Mouse (Mus musculus) thymus, postnatal 0 days (tissue): ENCODE measurements around the gene Sema3d. TPM values are rescaled to one million over a fixed set of nuclear protein-coding genes. Genes with fewer than 3 reads are reported as not detected.

Experiments used
- DNase-seq: peaks from one replicate; pipeline ENCODE4 v3.0.0-alpha.2; 2015; ENCODE audit warnings: low spot score
- polyA plus RNA-seq: library from polyadenylated mRNA; unstranded; fragments of >200 nt; fragmentation: Nextera tagmentation; extraction: Ambion mirVana; gene quantifications from 2 replicates; pipeline ENCODE4 v1.2.1, GENCODE M21; 2015

Sema3d gene
- polyA plus RNA-seq, 1 experiment from 2014 or later: 1.0 TPM

DNA sequence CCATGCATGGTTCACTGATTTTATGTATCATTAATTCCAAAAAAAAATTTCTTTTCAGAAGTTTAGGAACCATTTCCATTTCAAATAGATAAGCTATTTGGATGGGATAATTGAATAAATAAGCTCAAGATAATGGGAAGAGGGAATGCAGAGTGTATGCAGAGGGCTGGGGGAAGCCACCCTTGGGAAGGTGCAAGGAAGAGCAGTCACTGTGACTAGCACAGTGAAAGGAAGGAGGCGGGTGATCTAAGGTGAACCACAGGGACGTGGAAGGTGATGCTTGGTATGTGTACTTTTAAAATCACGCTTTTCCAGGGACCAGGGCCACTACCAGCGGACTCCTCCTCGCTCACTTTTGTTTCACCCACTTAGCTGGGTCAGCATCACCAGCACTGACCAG lies 115.9 kb downstream of the Sema3d start:
- no peak for DNase-seq

DNA sequence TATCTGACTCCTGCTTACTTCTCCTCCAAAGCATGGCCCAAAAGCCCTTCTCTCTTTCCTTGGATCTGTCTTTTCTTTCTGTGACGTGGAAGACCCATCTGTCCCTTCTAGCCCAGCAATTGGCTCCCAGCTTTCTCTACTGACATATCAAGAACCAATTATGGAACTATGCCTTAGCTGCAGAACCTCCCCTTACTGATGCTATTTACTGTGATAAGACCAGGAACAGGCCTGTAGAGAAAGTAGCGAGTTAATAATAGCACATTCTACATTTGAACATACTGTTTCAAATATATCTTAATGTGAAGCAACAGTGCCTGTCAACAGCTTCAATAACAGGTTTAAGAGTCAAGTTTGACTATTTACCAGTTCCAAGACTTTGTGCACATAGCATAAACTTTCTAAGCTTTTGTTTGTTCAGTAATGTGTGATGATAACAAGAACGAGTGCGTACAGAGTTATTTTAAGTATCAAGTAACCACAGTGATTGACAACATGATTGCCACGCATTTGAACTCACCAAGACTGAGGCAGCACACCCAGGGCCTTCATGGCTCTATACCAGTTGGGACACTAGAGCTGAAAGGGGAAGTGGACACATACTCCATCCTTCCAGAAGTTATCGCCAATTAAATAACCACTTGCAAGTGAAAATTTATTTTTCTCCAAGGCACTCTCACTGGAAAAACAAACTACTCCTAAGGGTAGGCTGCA lies 116.8 kb downstream of the Sema3d start:
- DNase-seq: no peak

DNA sequence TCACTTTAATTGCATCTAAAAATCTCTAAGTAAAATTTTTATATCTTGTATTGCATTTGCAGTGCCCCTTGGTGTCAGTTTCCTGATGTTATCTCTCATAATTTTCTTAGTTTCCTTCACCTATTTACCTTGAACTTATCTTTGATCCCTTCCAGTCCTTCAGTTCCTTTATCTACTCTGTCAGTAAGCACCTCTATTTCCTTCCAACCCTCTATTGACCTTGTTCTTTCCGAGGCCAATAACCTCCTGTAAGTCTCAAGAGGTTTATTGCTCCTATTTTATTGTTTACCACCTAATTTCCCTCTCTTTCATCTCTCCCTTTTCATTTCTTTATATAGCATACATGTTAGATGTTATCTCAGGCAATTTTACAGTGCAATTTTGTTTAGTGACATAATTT lies 129.3 kb downstream of the Sema3d start:
- DNase-seq: no peak

DNA sequence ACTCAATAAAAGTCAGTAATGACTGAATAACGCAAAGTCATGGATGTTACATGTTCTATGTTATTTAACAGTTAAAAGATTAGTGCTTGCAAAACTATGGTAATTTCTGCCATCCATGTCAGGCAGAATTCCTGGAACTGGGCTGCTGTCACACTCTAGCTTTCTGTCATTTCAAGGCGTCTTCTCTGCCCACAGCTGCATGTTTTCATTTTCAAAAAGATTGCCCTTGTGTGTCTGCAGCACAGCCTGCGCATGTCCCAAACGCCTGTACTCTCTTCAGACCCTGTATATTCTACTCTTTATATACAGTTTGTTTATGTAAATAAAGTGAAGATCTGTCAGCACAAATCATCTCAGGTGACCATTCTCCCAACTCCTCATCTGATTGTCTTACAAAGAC lies 132.1 kb downstream of the Sema3d start:
- DNase-seq: no peak

DNA sequence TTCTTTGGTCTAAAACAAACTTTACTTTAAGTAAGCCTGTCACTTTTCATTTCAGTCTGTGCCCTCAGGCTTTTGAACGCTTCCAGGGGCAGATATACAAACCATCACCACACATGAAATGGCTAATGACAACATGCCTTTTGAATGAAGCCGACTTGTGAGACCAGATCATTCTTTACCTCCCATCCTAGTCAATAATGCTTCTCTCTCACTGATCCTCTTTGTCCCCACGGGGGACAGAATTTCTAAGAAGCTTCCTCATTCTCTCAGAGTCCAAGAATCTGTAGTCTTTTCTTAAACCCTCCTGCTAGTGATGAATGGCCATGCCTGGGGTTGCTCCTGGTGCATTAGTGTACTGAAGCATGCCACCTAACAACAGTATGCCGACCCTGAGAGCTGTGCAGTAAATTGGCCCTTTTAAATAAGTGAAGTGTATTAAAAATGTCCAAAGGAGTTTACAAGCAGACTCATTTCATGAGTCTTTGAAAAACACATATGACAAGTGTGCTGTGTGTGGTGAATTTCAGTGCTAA lies 142.1 kb downstream of the Sema3d start:
- DNase-seq: no peak

DNA sequence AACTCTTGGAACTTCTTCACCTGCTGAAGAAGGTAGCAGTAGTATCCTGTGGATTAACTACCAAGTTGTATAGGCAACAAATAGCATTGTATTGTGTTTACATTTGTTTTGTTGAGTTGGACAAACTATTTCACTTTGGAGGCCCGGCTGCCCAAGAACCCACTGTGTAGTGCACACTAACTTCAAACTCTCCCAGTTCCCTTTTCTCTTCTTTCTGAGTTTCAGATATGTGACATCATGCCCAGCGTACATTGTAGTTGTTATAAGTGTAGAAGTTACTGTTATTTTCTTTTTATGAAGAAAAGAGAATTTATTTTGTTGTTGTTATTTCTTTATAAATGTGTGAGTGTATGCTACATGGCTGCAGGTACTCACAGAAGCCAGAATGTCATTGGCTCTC lies 145.4 kb downstream of the Sema3d start:
- no peak for DNase-seq

DNA sequence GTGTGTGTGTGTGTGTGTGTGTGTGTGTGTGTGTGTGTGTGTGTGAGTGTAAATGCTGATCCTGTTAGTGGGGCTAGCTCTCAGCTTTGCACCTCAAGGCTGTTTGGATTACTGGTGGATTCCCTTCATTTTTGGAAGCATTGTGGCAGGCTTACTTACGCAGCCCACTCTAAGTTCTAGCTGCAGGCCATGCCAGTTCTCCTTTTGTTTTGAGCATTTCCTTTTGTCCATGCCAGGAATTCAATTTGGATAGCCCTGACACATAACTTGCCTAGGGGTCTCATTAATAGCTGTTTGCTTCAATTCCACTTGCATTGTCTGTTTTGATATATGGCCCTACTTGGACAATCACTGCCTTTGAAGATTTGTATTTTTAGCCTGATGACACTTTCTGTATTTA lies 146.6 kb downstream of the Sema3d start:
- no peak for DNase-seq

DNA sequence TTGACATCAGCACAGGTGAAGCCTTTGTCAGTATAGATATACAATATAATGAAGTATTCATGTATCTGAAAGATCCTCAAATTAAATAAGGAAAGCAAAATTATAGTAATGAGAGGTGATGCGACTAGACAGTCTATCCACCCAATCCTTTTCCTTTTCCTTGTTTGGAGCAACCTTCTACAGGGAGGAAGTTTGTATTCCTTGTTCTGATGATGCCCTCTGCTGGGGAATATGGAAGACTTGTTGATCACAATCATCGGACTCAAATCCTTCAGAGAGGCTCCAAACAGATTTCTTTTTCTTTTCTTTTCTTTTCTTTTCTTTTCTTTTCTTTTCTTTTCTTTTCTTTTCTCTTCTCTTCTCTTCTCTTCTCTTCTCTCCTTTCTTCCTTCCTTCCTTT lies 158.1 kb downstream of the Sema3d start:
- DNase-seq: no peak

DNA sequence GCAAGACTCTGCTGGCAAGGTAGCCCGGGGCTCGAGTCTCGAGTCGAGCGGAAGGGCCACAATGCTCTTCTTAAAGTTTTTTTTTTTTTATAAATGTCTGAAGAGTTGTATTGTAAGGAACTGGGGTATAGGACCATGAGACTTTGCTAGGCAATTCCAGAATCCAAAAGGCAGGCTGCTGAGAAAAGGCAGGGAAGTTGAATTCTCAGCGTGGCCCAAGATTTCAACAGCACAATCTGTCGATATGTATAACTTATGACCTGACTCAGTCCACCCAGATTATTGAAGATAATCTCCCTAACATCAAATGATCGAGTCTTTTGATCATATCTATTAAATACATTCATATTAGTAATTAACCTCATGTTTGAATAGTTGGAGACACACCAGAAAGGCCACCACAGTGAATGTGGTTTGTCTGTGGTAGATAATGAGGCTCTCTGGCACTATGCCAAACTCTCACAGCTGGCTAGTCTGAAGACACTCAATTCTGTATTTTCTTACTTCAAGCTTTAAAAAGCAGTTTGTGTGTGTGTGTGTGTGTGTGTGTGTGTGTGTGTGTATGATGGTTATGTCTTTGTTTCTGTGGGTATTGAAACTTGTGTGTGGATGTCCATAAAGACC lies 166.0 kb downstream of the Sema3d start:
- DNase-seq: no peak

DNA sequence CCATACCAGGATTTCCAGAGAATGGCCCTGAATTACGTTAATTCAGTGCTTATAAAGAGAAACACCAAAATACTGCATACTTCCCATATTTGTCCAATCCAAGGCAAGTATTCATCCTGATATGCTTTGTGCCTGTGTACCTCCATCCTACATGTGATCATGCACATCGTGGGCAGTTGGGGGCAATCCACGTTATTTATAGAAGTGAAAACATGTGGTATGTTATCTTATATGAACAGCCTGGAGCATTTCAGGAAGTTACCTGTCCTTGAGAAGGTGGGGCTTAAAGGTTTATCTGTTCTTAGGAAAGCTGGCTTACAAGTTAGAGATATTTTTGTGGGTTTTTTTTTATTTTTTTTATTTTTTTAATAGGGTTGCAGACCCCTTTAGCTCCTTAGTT lies 172.2 kb downstream of the Sema3d start:
- no peak for DNase-seq

DNA sequence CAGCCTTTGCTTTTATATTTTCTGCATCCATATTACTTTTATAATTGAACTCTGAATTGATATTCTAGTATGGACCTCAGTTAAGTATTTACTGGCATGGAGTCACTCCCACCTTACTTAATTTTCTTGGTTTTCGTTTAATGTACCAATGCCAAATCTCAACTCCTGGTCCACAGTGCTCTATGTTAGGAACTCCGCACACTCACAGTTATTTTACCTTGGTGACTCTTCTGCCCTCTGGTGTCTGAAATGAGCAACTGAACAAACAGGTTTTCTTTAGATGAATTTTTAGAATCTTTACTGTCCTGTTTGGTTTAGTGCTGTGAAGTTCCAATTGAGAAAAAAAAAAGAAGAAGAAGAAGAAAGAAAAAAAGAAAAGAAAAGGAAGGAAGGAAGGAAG lies 174.7 kb downstream of the Sema3d start:
- no peak for DNase-seq

DNA sequence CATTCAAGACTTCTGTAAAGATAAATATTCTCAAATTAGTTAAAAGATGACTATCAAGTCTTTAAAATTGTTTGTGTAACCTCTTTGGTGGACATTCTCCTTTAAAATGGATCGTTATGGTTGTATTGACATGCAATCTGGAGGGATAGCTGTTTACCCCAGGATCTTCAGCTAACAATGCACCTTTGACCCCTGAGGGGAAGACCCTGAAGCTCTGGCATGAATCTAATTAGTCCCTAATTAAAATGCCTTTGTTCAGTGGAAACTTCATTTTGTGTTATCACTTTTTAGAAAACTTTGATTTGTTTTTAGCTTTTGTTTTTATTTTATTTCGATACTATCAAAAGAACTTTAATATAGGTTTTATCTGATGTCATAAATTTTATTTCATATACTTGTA lies 178.6 kb downstream of the Sema3d start:
- DNase-seq: no peak

DNA sequence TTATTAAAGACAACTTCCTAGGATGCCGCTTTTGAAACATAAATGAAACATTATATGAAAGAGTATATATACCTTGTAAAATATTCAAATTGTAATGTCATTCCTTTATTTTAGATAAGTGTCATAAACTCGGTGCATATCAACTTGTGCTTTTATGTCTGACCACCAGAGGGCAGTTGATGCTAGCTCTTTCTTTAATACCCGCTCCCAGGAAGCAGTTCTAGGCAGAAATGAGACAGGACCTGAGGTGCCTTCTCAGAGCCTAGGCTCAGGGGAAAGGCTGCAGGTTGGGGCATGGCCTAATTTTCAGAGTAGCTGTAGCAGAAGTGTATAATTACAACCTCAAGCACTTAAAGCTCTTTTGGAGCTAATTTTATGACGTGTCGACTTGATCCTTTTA lies 179.0 kb downstream of the Sema3d start:
- DNase-seq: peak; percentile 45

DNA sequence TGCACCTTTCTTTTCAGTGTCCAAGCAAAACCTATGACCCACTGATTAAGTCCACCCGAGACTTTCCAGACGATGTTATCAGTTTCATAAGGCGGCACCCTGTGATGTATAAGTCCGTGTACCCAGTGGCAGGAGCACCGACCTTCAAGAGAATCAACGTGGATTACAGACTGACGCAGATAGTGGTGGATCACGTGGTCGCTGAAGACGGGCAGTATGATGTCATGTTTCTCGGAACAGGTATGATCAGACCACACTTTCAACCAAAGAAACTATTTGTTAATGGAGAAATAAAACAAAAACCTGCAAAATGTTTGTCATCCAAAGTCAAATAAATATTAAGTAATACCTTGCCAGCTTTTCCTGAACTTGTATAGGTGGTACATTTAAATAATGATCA lies 179.9 kb downstream of the Sema3d start:
- DNase-seq: no peak

DNA sequence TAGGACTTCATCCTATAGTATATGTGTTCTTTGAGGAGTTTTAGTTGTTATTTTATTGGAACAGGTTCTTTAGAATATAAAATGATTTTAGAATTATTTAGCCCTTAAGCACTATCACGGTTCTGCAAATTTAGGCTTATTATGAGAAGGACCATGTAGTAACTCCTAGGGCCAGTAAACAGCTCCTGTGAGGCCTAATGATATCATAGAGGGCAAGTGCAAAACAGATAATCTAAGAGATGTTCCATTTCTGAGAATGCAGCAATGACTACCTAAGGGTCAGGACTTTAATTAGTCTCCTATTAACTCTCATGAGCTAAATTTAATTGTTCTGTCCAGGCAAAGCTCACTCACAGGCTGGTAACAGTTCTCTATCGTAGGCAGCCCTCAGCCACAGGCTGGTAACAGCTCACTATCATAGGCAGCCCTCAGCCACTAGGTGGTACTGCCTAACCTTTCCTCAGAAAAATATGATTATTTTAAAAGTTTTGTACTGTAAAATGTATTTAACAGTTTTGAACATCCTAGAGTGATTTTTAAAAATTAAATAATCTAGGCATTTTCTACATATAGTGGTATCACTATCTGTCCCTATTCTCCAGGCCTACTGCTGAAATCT lies 181.5 kb downstream of the Sema3d start:
- no peak for DNase-seq

DNA sequence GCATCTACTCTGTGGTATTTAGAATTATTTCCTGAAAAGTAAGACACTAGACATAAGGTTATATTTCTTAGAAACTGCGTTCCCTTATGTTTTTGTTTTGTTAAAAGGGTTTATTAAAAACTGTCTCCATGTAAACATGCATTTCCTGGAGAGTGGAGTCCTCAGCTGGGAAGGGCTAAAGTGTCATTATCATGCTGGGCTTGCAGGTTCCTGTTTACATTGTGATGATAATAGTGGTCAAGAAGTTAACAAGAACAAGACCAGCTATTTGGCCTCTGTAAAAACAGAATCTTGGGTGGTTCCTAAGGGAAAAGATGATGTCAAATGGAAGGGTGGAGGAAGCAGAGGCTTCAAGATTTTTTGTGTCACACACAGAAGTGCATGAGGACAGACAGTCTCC lies 183.4 kb downstream of the Sema3d start:
- DNase-seq: no peak

DNA sequence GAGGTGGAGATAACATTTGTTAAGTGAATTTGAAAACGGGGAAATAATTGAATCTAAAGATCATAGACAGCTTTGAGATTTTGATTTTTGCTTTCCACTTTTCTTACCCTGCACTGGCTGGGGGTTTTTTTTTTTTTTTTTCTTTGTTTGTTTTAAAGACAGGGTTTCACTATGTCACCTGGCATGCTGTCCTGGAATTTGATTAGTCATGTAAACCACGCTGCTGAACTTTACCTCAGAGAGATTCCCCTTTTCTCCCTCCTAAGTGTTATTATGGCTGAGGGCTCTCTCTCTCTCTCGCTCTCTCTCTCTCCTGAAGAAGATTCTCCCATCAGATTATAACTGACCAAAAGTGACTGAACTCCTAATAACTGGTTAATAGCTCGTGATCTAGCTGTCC lies 191.4 kb downstream of the Sema3d start:
- no peak for DNase-seq

DNA sequence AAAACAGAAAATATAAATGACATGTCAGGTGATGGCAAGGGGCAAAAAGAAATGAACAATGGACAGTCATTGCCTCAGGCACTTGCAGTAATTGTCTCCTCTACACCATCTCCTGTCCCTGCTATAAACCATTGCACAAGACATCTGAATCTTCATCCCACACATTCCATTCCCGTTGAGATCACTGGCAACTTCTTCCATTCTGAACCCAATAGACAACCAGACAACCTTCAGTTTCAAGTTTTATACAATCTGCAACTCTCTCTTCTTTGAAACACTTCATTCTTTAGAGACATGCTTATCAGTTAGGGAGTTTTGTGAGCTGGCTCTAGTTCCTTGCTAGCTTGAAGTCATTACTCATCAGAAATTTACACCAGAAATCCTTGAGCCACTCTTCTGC lies 192.1 kb downstream of the Sema3d start:
- DNase-seq: no peak

DNA sequence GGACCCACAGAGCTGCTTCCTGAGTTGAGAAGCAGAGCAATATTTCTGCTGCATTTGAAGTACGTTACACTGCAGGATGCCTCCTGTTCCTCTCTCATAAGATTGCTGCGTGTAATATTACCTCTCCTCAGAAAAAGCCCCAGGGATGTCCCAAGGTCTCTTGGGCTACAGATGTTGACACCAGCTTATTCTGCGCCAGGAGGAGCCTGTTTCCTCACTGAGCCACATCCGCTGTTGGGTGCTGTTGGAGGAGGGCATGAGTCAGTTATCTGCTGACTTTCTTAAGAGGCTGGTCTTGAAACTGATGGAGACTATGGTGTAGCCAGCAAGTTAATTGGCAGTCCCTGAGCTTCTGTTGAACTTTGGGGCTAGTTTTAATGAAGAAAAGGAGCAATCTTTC lies 196.6 kb downstream of the Sema3d start:
- DNase-seq: no peak

DNA sequence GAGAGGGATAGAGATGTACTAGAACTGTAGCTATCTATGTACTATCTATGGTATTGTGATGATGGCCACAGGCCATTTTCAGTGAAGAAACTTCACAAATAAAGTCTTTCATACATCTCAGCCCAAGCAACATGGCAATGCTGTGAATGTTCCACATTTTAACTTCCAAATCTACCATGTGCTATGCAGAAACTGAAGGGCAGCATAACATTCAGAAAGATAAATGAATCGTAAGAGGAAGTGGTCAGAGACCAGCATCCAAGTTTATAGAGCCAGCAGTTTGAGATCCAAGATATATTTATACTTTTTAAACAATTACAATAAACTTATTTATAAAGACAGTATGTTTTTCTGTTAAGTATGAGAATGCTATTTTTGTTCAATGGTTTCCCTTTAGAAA lies 199.4 kb downstream of the Sema3d start:
- no peak for DNase-seq

DNA sequence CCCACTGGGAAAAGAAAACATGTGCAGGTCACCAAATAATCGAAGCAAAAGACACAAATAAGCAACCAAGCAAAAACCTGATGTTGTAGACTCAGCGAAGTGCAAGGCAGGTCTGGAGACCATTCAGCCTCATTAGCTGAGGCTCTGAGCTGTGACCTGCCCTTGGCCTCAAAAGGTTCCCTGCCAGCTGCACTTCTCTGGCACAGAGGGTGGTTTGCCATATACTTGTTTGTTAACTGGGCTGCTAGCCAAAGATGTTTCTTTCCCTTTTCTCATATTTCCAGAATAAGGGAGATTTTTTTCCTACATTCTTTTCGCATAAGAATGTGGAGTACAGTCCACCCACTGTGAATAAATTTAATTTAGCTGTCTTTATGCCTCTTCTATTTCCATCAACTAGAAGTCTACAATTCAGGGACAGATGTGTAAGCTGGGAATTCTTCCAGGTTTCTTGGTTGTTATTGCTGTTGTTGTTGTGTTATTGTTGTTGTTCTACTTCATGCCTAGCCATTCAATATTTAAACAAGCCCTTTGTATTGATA lies 200.2 kb downstream of the Sema3d start:
- no peak for DNase-seq

DNA sequence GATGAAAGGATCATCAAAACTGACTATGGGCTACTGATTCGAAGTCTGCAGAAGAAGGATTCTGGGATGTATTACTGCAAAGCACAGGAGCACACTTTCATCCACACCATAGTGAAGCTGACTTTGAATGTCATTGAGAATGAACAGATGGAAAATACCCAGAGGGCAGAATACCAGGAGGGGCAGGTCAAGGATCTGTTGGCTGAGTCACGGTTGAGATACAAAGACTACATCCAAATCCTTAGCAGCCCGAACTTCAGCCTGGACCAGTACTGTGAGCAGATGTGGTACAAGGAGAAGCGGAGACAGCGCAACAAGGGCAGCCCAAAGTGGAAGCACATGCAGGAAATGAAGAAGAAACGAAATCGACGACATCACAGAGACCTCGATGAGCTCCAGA lies 201.7 kb downstream of the Sema3d start:
- DNase-seq: no peak
